Mouse (Mus musculus) C2C12 (cell line): Measurements from ENCODE around the gene Rp9. TPM values are rescaled to one million over a fixed set of nuclear protein-coding genes. Genes with fewer than 3 reads are reported as not detected.

ENCODE experiments used
- H3K27me3 ChIP-seq: one replicate; pipeline ENCODE4 v1.6.1; 2011; ENCODE audit not compliant: control insufficient read depth, insufficient read depth, insufficient read length
- H3K36me3 ChIP-seq: one replicate; pipeline ENCODE4 v1.6.1; 2011; ENCODE audit not compliant: control insufficient read depth, insufficient read depth
- H3K4me3 ChIP-seq: one replicate; pipeline ENCODE4 v1.5.1; 2011; ENCODE audit warnings: mild to moderate bottlenecking, control low read depth; ENCODE audit not compliant: poor library complexity, insufficient read depth, severe bottlenecking
- H3K79me2 ChIP-seq: one replicate; pipeline ENCODE4 v1.6.1; 2011; ENCODE audit not compliant: control insufficient read depth, insufficient read depth
- H3K79me3 ChIP-seq: one replicate; pipeline ENCODE4 v1.6.1; 2011; ENCODE audit warnings: low read depth, control low read depth
- H3ac ChIP-seq: one replicate; pipeline ENCODE3; 2011; ENCODE audit warnings: low read depth; ENCODE audit not compliant: control insufficient read depth, insufficient read length
- CEBPB ChIP-seq: IDR thresholded peaks from one replicate; pipeline ENCODE4 v1.6.1; 2011; ENCODE audit warnings: low read depth, mild to moderate bottlenecking, control low read depth, moderate library complexity
- CTCF ChIP-seq: IDR thresholded peaks from one replicate; pipeline ENCODE4 v1.5.1; 2011; ENCODE audit not compliant: control insufficient read depth, insufficient read depth, insufficient read length
- FOSL1 ChIP-seq: IDR thresholded peaks from one replicate; pipeline ENCODE4 v1.8.0; 2011; ENCODE audit warnings: mild to moderate bottlenecking, low read length; ENCODE audit not compliant: poor library complexity, insufficient read depth, severe bottlenecking
- MAX ChIP-seq: IDR thresholded peaks from one replicate; pipeline ENCODE4 v1.6.1; 2011; ENCODE audit warnings: mild to moderate bottlenecking, control low read depth
- MYOD1 ChIP-seq: IDR thresholded peaks from one replicate; pipeline ENCODE4 v1.6.1; 2011; ENCODE audit warnings: low read depth; ENCODE audit not compliant: control insufficient read depth, insufficient read length
- MYOG ChIP-seq: IDR thresholded peaks from one replicate; pipeline ENCODE4 v1.6.1; 2011; ENCODE audit not compliant: control insufficient read depth, insufficient read length; ENCODE audit errors: extremely low read depth
- USF1 ChIP-seq: IDR thresholded peaks from one replicate; pipeline ENCODE4 v1.6.1; 2011; ENCODE audit warnings: low read depth, mild to moderate bottlenecking, control low read depth, moderate library complexity
- long read RNA-seq, 2 experiments: library from polyadenylated mRNA; unstranded; transcript quantifications; one replicate each; pipeline ENCODE4 v2.0.0; 2019 to 2020
- polyA plus RNA-seq: library from polyadenylated mRNA; unstranded; fragments of >200 nt; fragmentation: generic; extraction: Trizol; gene quantifications from one replicate; pipeline ENCODE4 v1.2.1, GENCODE M21; 2012; ENCODE audit warnings: missing spikeins

Rp9 gene
- polyA plus RNA-seq: 58.5 TPM
- long read RNA-seq, experiment 1, transcript Rp9-201 (6 exons, 1,134 nt): major isoform, 58 of 67 reads
- long read RNA-seq, experiment 1, partial matches to known transcripts: 7 of 67 reads
- long read RNA-seq, experiment 1, other reads (novel, unspliced or antisense): 2 of 67 reads
- long read RNA-seq, experiment 2, transcript Rp9-201 (6 exons, 1,134 nt): major isoform, 8 of 9 reads
- long read RNA-seq, experiment 2, partial matches to known transcripts: 0 of 9 reads
- long read RNA-seq, experiment 2, other reads (novel, unspliced or antisense): 1 of 9 reads

DNA sequence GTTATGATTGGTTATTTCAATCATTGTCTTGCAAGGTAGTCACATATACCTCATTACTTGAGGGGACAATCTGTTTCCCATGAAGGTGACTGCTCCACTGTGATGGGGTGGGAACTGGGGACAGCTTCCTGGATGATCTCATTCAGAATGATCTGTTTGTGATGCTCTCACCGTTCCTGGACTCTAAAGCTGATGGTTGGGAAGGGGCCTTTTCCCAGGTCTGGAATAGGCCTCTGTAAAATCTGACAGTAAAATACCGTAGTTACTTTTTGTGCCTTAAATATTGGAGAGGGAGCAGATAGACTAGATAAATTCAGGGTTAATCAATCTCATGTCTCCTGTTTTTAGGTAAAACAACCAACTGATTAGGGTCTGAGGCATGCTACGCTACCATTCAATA is at the start of gene Rp9:
Gene Rp9, minus strand, starts transcription at position 101 of the 400 bp plus-strand sequence.
- TF ChIP-seq MYOG: no peak
- TF ChIP-seq FOSL1: no peak
- no peak for TF ChIP-seq MYOD1
- TF ChIP-seq MAX: no peak
- no peak for TF ChIP-seq CTCF
- no peak for TF ChIP-seq USF1
- no peak for TF ChIP-seq CEBPB
- no peak within 1 kb of the TSS for H3ac ChIP-seq

GRCm38 (mm10) chr9:22518394-22519041 is 49.0 kb upstream of the Rp9 start:
- no peaks in the 10 kb centered on the region for H3K36me3 ChIP-seq
- TF ChIP-seq MAX: no peak
- peak; percentile 55 for TF ChIP-seq CTCF
- no peak overlapping the region for H3ac ChIP-seq
- H3K79me2 ChIP-seq: no peaks in the 10 kb centered on the region
- H3K79me3 ChIP-seq: no peaks in the 10 kb centered on the region
- no peaks in the 10 kb centered on the region for H3K27me3 ChIP-seq
- no peak overlapping the region for H3K4me3 ChIP-seq

More for the DNA sequence above, at the start of gene Rp9:
- Histone ChIP-seq H3K4me3 (no peak within 1 kb of the TSS), H3K27me3 (no peaks in the 10 kb centered on the region), H3K79me3 (peaks cover 4% of the 10 kb centered on the region), H3K79me2 (peaks cover 22% of the 10 kb centered on the region), H3K36me3 (peaks cover 10% of the 10 kb centered on the region)

GRCm38 (mm10) chr9:22515076-22515475 is 45.5 kb upstream of the Rp9 start:
- no peak for TF ChIP-seq CTCF
- TF ChIP-seq MYOG: no peak
- TF ChIP-seq CEBPB: no peak
- TF ChIP-seq MYOD1: no peak
- TF ChIP-seq MAX: no peak
- TF ChIP-seq FOSL1: no peak
- TF ChIP-seq USF1: no peak
- Histone ChIP-seq H3K4me3 (no peak overlapping the region), H3K27me3 (no peaks in the 10 kb centered on the region), H3K79me2 (no peaks in the 10 kb centered on the region), H3K79me3 (no peaks in the 10 kb centered on the region), H3ac (no peak overlapping the region), H3K36me3 (no peaks in the 10 kb centered on the region)

DNA sequence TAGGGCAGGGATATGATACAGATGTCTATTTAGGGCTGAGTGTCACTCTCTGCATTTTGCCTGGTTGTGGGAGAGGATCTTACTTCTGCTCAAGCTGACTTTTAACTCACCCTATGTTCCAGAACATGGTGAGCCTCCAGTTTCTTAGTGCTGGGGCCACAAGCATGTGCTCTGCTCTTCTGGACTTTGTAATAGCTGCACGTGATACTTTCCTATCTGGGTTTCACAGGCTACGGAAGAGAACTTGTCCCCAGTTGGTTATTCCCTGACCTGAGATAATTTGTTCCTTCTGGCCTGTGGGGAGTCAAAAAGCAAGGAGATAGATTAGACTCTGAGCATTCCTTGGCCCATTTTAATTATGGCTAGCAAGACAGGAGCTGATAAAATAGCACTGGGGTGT is 36.0 kb upstream of the Rp9 start:
- no peak overlapping the region for H3K4me3 ChIP-seq
- no peaks in the 10 kb centered on the region for H3K36me3 ChIP-seq
- H3ac ChIP-seq: no peak overlapping the region
- no peaks in the 10 kb centered on the region for H3K79me3 ChIP-seq
- no peaks in the 10 kb centered on the region for H3K27me3 ChIP-seq
- TF ChIP-seq MYOD1 (no peak), MAX (no peak)
- no peaks in the 10 kb centered on the region for H3K79me2 ChIP-seq

DNA sequence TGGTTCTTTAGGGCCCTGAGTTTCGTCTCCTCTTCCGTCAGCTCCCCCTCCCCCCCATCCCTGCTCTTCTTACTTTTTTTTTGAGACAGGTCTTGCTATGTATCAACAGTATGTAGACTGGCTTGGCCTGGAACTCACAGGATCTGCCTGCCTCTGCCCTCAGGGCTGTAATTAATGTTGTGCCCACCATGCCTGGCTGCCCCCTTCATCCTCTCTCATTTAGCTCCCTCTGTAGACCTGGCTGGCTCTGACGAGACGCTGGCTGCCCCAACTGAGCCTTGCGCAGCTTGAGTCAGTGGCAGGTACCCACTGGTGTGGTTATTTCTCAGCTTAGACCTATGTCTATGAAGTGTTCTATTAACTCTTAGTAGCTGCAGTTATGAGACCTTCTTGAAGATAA is 34.0 kb upstream of the Rp9 start:
- no peaks in the 10 kb centered on the region for H3K79me3 ChIP-seq
- no peak for TF ChIP-seq USF1
- TF ChIP-seq MYOD1: no peak
- TF ChIP-seq MYOG: no peak
- TF ChIP-seq CTCF: no peak
- no peak for TF ChIP-seq CEBPB
- no peaks in the 10 kb centered on the region for H3K27me3 ChIP-seq
- H3K4me3 ChIP-seq: no peak overlapping the region
- no peak overlapping the region for H3ac ChIP-seq
- no peaks in the 10 kb centered on the region for H3K36me3 ChIP-seq
- H3K79me2 ChIP-seq: no peaks in the 10 kb centered on the region

DNA sequence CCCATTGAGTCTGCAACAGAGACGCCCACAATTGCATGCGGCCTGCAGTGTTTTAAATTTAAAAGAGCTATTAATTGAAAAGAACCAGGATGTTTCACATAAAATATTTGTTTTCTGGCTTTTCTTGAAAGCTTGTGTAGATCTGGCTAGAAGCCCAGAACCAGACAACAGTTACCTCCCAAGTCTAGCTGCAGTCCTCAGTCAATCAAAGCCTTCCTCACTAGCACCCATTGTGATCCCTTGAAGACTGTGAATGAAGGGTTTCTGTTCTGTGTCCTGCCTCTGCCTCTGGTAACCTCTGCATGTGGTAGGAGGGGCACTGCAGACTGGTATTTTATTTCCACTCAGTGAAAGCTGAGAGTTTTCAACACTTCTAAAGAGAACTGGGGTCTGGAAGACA is 33.4 kb upstream of the Rp9 start:
- TF ChIP-seq USF1: no peak
- TF ChIP-seq MYOG: no peak
- no peak for TF ChIP-seq CEBPB
- TF ChIP-seq FOSL1: no peak
- TF ChIP-seq MYOD1: no peak
- TF ChIP-seq MAX: no peak
- TF ChIP-seq CTCF: no peak
- H3K4me3 ChIP-seq: no peak overlapping the region
- no peaks in the 10 kb centered on the region for H3K36me3 ChIP-seq
- H3K79me3 ChIP-seq: no peaks in the 10 kb centered on the region
- no peaks in the 10 kb centered on the region for H3K79me2 ChIP-seq
- H3K27me3 ChIP-seq: no peaks in the 10 kb centered on the region
- H3ac ChIP-seq: no peak overlapping the region
